Mouse (Mus musculus): ENCODE results near the gene Setd3. TPM values are rescaled to one million over a fixed set of nuclear protein-coding genes. Genes with fewer than 3 reads are reported as not detected.

The Setd3 gene
- total and polyA plus RNA-seq, 3 experiments, result 40.1 to 59.9 TPM; not detected in 1

- Histone ChIP-seq H3K27me3 (ENCODE audit: control insufficient read depth in 1 of 2, insufficient read depth in 2 of 2, low read length in 2 of 2) (no peaks in the 10 kb centered on the region), H3K36me3 (ENCODE audit: control insufficient read depth in 1 of 2, insufficient read depth in 2 of 2, low read length in 2 of 2) (peaks cover 0 to 10% of the 10 kb centered on the region in 2 experiments; a peak in 2 of 4 replicates), H3K79me2 (ENCODE audit: control insufficient read depth, insufficient read depth, low read length, poor library complexity) (peaks cover 11% of the 10 kb centered on the region), H3K9me3 (replicated peaks; ENCODE audit: insufficient read depth, low read length) (no peaks in the 10 kb centered on the region), H3K27ac (ENCODE audit: control insufficient read depth, low read depth, low read length) (no peak overlapping the region), H3K4me1 (ENCODE audit: control insufficient read depth in 1 of 2, insufficient read depth in 2 of 2, low read length in 2 of 2) (no peaks in the 10 kb centered on the region), H3K4me3 (ENCODE audit: control insufficient read depth in 1 of 2, insufficient read depth in 1 of 2, low read depth in 2 of 2, low read length in 2 of 2) (no peak overlapping the region), H3K9ac (ENCODE audit: control insufficient read depth, low read depth, low read length, poor library complexity, severe bottlenecking) (no peak overlapping the region)
- TF ChIP-seq ZNF384 (IDR thresholded peaks at IDR 0.05; ENCODE audit: low read depth, low read length) (no peak), HCFC1 (IDR thresholded peaks at IDR 0.05; ENCODE audit: low read depth, low read length) (no peak), MAX (IDR thresholded peaks at IDR 0.05; ENCODE audit: low read length) (no peak), RAD21 (IDR thresholded peaks at IDR 0.05; ENCODE audit: low read depth, low read length) (no peak), SMC3 (IDR thresholded peaks at IDR 0.05; ENCODE audit: low read depth, low read length) (no peak), POLR2AphosphoS2 (IDR thresholded peaks at IDR 0.05; ENCODE audit: low read length) (no peak), JUND (IDR thresholded peaks at IDR 0.05; ENCODE audit: low read depth, low read length) (no peak), ZC3H11A (IDR thresholded peaks at IDR 0.05; ENCODE audit: low read depth, low read length) (no peak), E2F4 (IDR thresholded peaks at IDR 0.05; ENCODE audit: borderline replicate concordance, low read depth, low read length) (no peak), TAL1 (IDR thresholded peaks at IDR 0.05; ENCODE audit: low read length) (no peak), CTCF (IDR thresholded peaks at IDR 0.05 in 2 of 3, conservative IDR thresholded peaks at IDR 0.05 in 1 of 3; ENCODE audit: control insufficient read depth in 1 of 3, insufficient read depth in 1 of 3, low read depth in 2 of 3, low read length in 3 of 3, poor library complexity in 1 of 3, severe bottlenecking in 1 of 3) (no peak), POLR2AphosphoS5 (IDR thresholded peaks at IDR 0.05; ENCODE audit: borderline replicate concordance, low read depth, low read length) (no peak), ZKSCAN1 (IDR thresholded peaks at IDR 0.05; ENCODE audit: low read depth, low read length) (no peak), UBTF (IDR thresholded peaks at IDR 0.05; ENCODE audit: borderline replicate concordance, insufficient read depth, low read depth, low read length) (no peak), CHD1 (IDR thresholded peaks at IDR 0.05; ENCODE audit: low read depth, low read length) (no peak), GATA1 (IDR thresholded peaks at IDR 0.05; ENCODE audit: low read depth, low read length) (no peak), NELFE (IDR thresholded peaks at IDR 0.05; ENCODE audit: low read depth, low read length) (no peak)
- DNase-seq (ENCODE audit: low read depth, low spot score), result no peak
Observed at GRCm38 (mm10) chr12:108163706-108164105, 15.4 kb downstream of the Setd3 start.

DNA sequence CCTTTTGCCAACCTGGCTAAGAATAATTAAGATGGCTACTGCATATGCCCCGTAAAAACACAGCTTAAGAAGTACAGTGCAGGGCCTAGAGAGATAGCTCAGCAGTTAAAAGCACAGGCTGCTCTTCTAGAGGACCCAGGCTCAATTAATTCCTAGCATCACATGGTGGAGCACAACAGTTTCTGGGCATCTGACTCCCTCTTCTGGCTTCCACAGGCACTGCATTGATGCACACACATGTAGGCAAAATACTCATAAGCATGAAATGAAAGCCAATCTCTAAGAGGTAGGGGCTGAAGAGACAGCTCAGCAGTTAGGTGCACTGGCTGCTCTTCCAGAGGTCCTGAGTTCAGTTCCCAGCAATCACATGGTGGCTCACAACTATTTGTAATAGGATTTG is 17.1 kb downstream of the Setd3 start:
- Histone ChIP-seq H3K36me3 (ENCODE audit: control insufficient read depth in 1 of 2, insufficient read depth in 2 of 2, low read length in 2 of 2) (peaks cover 0 to 12% of the 10 kb centered on the region in 2 experiments; a peak in 2 of 4 replicates), H3K27ac (ENCODE audit: control insufficient read depth, low read depth, low read length) (no peak overlapping the region), H3K9me3 (replicated peaks; ENCODE audit: insufficient read depth, low read length) (no peaks in the 10 kb centered on the region), H3K27me3 (ENCODE audit: control insufficient read depth in 1 of 2, insufficient read depth in 2 of 2, low read length in 2 of 2) (no peaks in the 10 kb centered on the region), H3K4me3 (ENCODE audit: control insufficient read depth in 1 of 2, insufficient read depth in 1 of 2, low read depth in 2 of 2, low read length in 2 of 2) (no peak overlapping the region), H3K4me1 (ENCODE audit: control insufficient read depth in 1 of 2, insufficient read depth in 2 of 2, low read length in 2 of 2) (no peaks in the 10 kb centered on the region), H3K9ac (ENCODE audit: control insufficient read depth, low read depth, low read length, poor library complexity, severe bottlenecking) (no peak overlapping the region), H3K79me2 (ENCODE audit: control insufficient read depth, insufficient read depth, low read length, poor library complexity) (peaks cover 5% of the 10 kb centered on the region; the same call in 1 of the 2 replicates)
- peak; percentile 59 for DNase-seq (ENCODE audit: low read depth, low spot score)
- TF ChIP-seq MAZ (IDR thresholded peaks at IDR 0.05; ENCODE audit: low read depth, low read length) (no peak), CTCF (IDR thresholded peaks at IDR 0.05 in 2 of 3, conservative IDR thresholded peaks at IDR 0.05 in 1 of 3; ENCODE audit: control insufficient read depth in 1 of 3, insufficient read depth in 1 of 3, low read depth in 2 of 3, low read length in 3 of 3, poor library complexity in 1 of 3, severe bottlenecking in 1 of 3) (peak; percentile 37 to 55 (median 54); a peak in 5 of 6 replicates), POLR2AphosphoS5 (IDR thresholded peaks at IDR 0.05; ENCODE audit: borderline replicate concordance, low read depth, low read length) (no peak), SMC3 (IDR thresholded peaks at IDR 0.05; ENCODE audit: low read depth, low read length) (peak; percentile 22; the same call in 1 of the 2 replicates), POLR2AphosphoS2 (IDR thresholded peaks at IDR 0.05; ENCODE audit: low read length) (no peak), RAD21 (IDR thresholded peaks at IDR 0.05; ENCODE audit: low read depth, low read length) (peak; percentile 34)

All from MEL (cell line).